Mouse (Mus musculus) olfactory bulb, adult 2 months (tissue): ENCODE measurements at regions not wholly inside any gene's neighbourhood (a gene's known extent, or its start where the extent isn't known, plus 50 kb on each side); places are given as distances from the start of the nearest gene placed in this dataset.

Experiments used
- CTCF ChIP-seq: fragments of 200-500 bp; IDR thresholded peaks from 2 replicates; pipeline ENCODE4 v1.5.1; 2012; ENCODE audit warnings: low read depth, mild to moderate bottlenecking, low read length, moderate library complexity; ENCODE audit not compliant: insufficient read depth
- POLR2A ChIP-seq: fragments of 200-500 bp; IDR thresholded peaks from 2 replicates; pipeline ENCODE4 v1.6.1; 2012; ENCODE audit warnings: mild to moderate bottlenecking, low read depth, low read length, moderate library complexity; ENCODE audit not compliant: insufficient read depth

DNA sequence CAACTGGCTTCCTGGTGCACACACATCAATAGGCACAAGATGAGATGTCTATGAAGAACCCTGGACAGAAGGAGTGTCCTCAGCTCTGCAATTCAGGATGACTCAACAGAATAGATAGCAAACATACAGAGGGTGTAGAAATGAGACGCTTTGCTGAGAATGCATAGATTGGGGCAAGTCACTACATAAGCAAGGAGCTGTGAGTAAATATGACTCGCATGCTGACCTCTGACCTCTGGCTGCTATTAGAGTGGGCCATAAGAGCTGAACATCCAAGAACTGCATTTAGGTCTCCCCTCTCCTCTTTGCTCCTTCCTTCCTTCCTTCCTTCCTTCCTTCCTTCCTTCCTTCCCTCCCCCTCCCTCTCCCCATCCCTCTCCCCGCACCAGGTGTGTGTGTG, 221.0 kb upstream of the Foxq1 start:
- no peak for TF ChIP-seq CTCF
- TF ChIP-seq POLR2A = no peak
